Mouse (Mus musculus) lung, adult 2 months (tissue): ENCODE data around the gene Grap.
A peak's percentile ranks its signal among the peaks of the same experiment; 100 is the strongest.

ENCODE experiments used
- CTCF ChIP-seq: fragments of 200-500 bp; IDR thresholded peaks from 2 replicates; pipeline ENCODE4 v1.5.1; 2011; ENCODE audit warnings: mild to moderate bottlenecking, low read length, control low read depth; ENCODE audit not compliant: insufficient read depth
- POLR2A ChIP-seq: fragments of 200-500 bp; IDR thresholded peaks from 2 replicates; pipeline ENCODE4 v1.6.1; 2011; ENCODE audit warnings: low read depth, mild to moderate bottlenecking, control low read depth, low read length, borderline replicate concordance; ENCODE audit errors: extremely low read depth

- TF ChIP-seq POLR2A (no peak), CTCF (0 out of 2 replicates have a peak, but pooled peaks have one; percentile 18)
Measured at GRCm38 (mm10) chr11:61674839-61675159, 21.7 kb downstream of the Grap start.
